Mouse (Mus musculus): ENCODE measurements around the gene Hk1. TPM values are rescaled to one million over a fixed set of nuclear protein-coding genes. Genes with fewer than 3 reads are reported as not detected.

Hk1 gene
- polyA plus RNA-seq (2014; fragmentation: Nextera tagmentation; extraction: Ambion mirVana) = 97.0 and 157 TPM in 2 replicates

- 77% methylated on average over 1 of the region's 1 CpGs for WGBS (ENCODE audit: insufficient replicate concordance)
- ATAC-seq (replicated peaks; ENCODE audit: insufficient number of reproducible peaks, low FRiP score, low TSS enrichment) = no peak
- no peak within 1 kb of the TSS for H3K4me2 ChIP-seq
- no peaks in the 10 kb centered on the region for H3K27me3 ChIP-seq (ENCODE audit: control insufficient read depth, insufficient read depth, low read length)
- no peak within 1 kb of the TSS for H3K4me3 ChIP-seq (ENCODE audit: low read depth, low read length)
- H3K9ac ChIP-seq (ENCODE audit: low read depth, low read length) = no peak within 1 kb of the TSS
- no peaks in the 10 kb centered on the region for H3K4me1 ChIP-seq (ENCODE audit: control insufficient read depth, insufficient read depth, low read length)
- H3K27ac ChIP-seq (ENCODE audit: low read depth, low read length) = no peak within 1 kb of the TSS
- no peaks in the 10 kb centered on the region for H3K36me3 ChIP-seq (ENCODE audit: control insufficient read depth, insufficient read depth, low read length)
- H3K9me3 ChIP-seq (replicated peaks; ENCODE audit: control insufficient read depth, low read length) = no peaks in the 10 kb centered on the region
These were observed at the start of gene Hk1 for GRCm38 (mm10) chr10:62379808-62380207. Gene Hk1, minus strand, starts transcription at chr10:62379908.

DNA sequence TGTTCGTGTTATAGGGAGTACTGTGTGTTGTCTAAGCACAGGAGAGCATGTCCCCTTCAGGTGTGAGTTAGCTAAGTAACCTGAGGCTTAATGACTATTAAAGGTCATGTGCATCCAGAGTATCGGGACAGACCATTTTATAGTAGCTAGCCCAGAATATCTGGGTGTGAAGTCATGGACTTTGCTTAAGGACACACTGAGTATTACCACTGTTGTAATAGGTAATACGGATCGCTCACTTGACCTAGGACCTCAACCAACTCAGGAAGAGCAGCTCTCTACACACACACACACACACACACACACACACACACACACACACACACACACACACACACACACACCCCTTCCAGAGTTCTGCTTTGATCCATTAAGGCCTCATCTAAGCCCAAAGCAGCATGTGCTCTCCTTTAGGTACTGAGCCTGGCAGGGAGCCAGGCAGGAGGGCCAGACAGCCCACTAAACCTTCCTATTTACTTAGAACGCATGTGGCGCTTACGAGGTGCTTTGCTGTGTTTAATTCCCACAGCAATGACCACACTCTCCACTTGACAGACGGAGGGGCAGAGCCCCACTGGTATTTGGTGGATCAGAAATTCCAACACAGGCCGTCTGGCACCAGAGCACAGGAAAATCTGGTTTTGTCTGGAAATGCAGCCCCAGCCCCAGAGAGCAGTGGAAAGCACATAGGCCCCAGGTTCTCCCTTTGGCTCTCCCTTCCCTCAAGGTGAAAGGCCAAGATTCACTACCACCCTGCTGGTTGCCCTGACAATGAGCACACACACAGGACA, 45.6 kb upstream of the Hk1 start:
- Histone ChIP-seq H3K36me3 (ENCODE audit: control insufficient read depth, insufficient read depth, low read length) (peaks cover 21% of the 10 kb centered on the region), H3K9me3 (replicated peaks; ENCODE audit: control insufficient read depth, low read length) (no peaks in the 10 kb centered on the region), H3K27me3 (ENCODE audit: control insufficient read depth, insufficient read depth, low read length) (no peaks in the 10 kb centered on the region), H3K4me1 (ENCODE audit: control insufficient read depth, insufficient read depth, low read length) (peaks cover 5% of the 10 kb centered on the region), H3K27ac (ENCODE audit: low read depth, low read length) (no peak overlapping the region), H3K4me3 (ENCODE audit: low read depth, low read length) (no peak overlapping the region), H3K4me2 (no peak overlapping the region), H3K9ac (ENCODE audit: low read depth, low read length) (no peak overlapping the region)
- 45% methylated on average over 9 of the region's 9 CpGs for WGBS (ENCODE audit: insufficient replicate concordance)
- ATAC-seq (replicated peaks; ENCODE audit: insufficient number of reproducible peaks, low FRiP score, low TSS enrichment) = no peak

DNA sequence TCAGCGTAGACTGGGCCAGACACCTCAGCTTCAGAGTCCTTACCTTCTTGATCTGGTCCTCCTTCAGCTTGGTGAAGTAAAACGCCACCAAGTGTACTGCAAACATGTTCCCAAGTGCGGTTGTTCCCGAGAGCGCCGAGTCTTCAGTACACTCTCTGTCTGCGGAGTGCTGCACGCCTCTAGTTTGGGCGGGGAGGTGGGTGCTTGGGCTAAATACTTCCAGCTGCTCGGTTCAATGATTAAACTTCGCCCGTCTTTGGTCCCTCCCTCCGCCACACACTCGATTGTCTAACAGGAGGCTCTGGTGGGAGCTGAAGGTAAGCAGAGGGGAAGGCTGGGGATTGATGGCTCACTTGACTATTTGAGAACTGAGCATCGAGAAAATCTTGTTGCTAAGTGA, 42.5 kb upstream of the Hk1 start, which contains the start of gene Hkdc1:
Hkdc1 (minus strand) TSS at position 237 of the 400 bp plus-strand sequence.
- H3K4me2 ChIP-seq = no peak within 1 kb of the TSS
- H3K36me3 ChIP-seq (ENCODE audit: control insufficient read depth, insufficient read depth, low read length) = no peaks in the 10 kb centered on the region
- no peaks in the 10 kb centered on the region for H3K27me3 ChIP-seq (ENCODE audit: control insufficient read depth, insufficient read depth, low read length)
- H3K4me1 ChIP-seq (ENCODE audit: control insufficient read depth, insufficient read depth, low read length) = peaks cover 5% of the 10 kb centered on the region
- WGBS (ENCODE audit: insufficient replicate concordance) = 56% methylated on average over 15 of the region's 15 CpGs
- H3K4me3 ChIP-seq (ENCODE audit: low read depth, low read length) = no peak within 1 kb of the TSS
- H3K9ac ChIP-seq (ENCODE audit: low read depth, low read length) = no peak within 1 kb of the TSS
- H3K27ac ChIP-seq (ENCODE audit: low read depth, low read length) = no peak within 1 kb of the TSS
- no peak for ATAC-seq (replicated peaks; ENCODE audit: insufficient number of reproducible peaks, low FRiP score, low TSS enrichment)
- H3K9me3 ChIP-seq (replicated peaks; ENCODE audit: control insufficient read depth, low read length) = no peaks in the 10 kb centered on the region

DNA sequence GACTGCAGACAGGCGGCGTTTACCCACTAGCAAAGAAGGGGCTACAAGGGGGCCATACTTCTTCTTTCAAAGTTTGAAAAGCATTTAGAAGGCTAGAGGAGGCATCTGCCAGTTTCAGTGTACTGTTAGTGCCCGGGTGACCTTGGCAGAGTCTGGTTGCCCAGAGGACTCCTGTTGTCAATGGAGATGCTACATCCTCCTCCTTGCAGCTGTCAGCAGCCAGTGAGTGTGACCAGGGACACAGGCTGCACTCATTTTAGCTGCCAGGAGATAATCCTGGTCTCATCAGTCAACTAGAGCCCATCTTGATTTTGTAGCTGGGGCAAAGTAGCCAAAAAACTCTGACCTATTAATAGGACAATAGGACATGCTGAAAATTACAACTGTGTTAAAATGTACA, 41.4 kb upstream of the Hk1 start:
- peaks cover 5% of the 10 kb centered on the region for H3K4me1 ChIP-seq (ENCODE audit: control insufficient read depth, insufficient read depth, low read length)
- H3K27me3 ChIP-seq (ENCODE audit: control insufficient read depth, insufficient read depth, low read length) = no peaks in the 10 kb centered on the region
- no peaks in the 10 kb centered on the region for H3K36me3 ChIP-seq (ENCODE audit: control insufficient read depth, insufficient read depth, low read length)
- no peak overlapping the region for H3K4me3 ChIP-seq (ENCODE audit: low read depth, low read length)
- 53% methylated on average over 3 of the region's 3 CpGs for WGBS (ENCODE audit: insufficient replicate concordance)
- H3K9ac ChIP-seq (ENCODE audit: low read depth, low read length) = no peak overlapping the region
- ATAC-seq (replicated peaks; ENCODE audit: insufficient number of reproducible peaks, low FRiP score, low TSS enrichment) = no peak
- peak overlapping the region; percentile 74 for H3K27ac ChIP-seq (ENCODE audit: low read depth, low read length)
- H3K4me2 ChIP-seq = 0 out of 2 replicates have a peak overlapping the region, but pooled peaks have one; percentile 16
- H3K9me3 ChIP-seq (replicated peaks; ENCODE audit: control insufficient read depth, low read length) = no peaks in the 10 kb centered on the region

- WGBS (ENCODE audit: insufficient replicate concordance) = 62% methylated on average over 6 of the region's 6 CpGs
- Histone ChIP-seq H3K27ac (ENCODE audit: low read depth, low read length) (peak overlapping the region; percentile 74), H3K4me3 (ENCODE audit: low read depth, low read length) (no peak overlapping the region), H3K27me3 (ENCODE audit: control insufficient read depth, insufficient read depth, low read length) (no peaks in the 10 kb centered on the region), H3K4me2 (no peak overlapping the region), H3K9ac (ENCODE audit: low read depth, low read length) (no peak overlapping the region), H3K9me3 (replicated peaks; ENCODE audit: control insufficient read depth, low read length) (no peaks in the 10 kb centered on the region), H3K4me1 (ENCODE audit: control insufficient read depth, insufficient read depth, low read length) (peaks cover 5% of the 10 kb centered on the region), H3K36me3 (ENCODE audit: control insufficient read depth, insufficient read depth, low read length) (no peaks in the 10 kb centered on the region)
- no peak for ATAC-seq (replicated peaks; ENCODE audit: insufficient number of reproducible peaks, low FRiP score, low TSS enrichment)
These were observed 40.7 kb upstream of the Hk1 start for GRCm38 (mm10) chr10:62420399-62420798.

DNA sequence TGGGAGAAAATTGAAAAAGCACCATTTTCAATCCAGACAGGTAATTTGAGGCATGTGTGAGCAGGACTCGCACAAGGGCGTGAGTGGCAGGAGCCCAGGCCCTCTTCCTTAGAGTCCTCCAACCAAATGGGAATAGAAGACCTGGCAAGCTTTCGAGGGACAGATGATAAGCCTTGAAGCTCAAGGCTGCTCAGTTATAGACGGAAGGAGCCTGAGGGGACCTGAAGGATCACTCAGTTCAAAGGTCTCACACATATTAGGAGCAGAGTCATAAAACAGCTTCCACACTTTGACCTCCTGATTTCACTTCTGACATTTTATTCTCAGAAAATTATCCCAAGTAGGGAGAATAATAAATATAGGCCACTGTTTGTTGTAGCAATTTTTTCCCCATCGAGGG, 39.7 kb upstream of the Hk1 start:
- no peak overlapping the region for H3K27ac ChIP-seq (ENCODE audit: low read depth, low read length)
- H3K4me2 ChIP-seq = no peak overlapping the region
- H3K4me3 ChIP-seq (ENCODE audit: low read depth, low read length) = no peak overlapping the region
- H3K9me3 ChIP-seq (replicated peaks; ENCODE audit: control insufficient read depth, low read length) = no peaks in the 10 kb centered on the region
- no peak for ATAC-seq (replicated peaks; ENCODE audit: insufficient number of reproducible peaks, low FRiP score, low TSS enrichment)
- no peaks in the 10 kb centered on the region for H3K36me3 ChIP-seq (ENCODE audit: control insufficient read depth, insufficient read depth, low read length)
- H3K9ac ChIP-seq (ENCODE audit: low read depth, low read length) = no peak overlapping the region
- WGBS (ENCODE audit: insufficient replicate concordance) = 69% methylated on average over 5 of the region's 5 CpGs
- no peaks in the 10 kb centered on the region for H3K27me3 ChIP-seq (ENCODE audit: control insufficient read depth, insufficient read depth, low read length)
- peaks cover 8% of the 10 kb centered on the region for H3K4me1 ChIP-seq (ENCODE audit: control insufficient read depth, insufficient read depth, low read length)

DNA sequence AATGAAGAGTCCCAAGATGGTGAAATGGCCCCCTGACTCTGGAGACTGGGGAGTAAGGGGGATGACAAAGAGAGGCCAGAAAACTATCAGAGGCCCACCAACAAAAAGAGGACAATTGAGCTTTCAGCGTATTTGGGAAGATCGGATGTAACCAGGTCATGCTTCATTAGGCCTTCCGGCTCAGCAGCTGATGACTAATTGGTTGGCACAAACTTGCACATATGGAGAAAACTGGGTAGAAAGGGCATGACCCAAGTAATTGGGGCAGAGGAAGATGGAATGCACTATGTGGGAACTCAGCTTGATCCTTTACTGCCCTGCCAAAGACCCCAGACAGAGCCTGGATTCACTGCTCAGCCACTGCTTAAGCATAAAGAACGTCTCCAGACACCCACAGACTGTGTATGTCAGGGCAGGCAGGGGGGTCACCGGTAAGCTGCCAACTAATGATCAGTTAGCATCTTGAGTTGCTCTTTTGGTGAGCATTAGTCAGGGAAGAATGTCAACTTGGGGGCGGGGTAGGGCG, 39.2 kb upstream of the Hk1 start:
- H3K36me3 ChIP-seq (ENCODE audit: control insufficient read depth, insufficient read depth, low read length) = no peaks in the 10 kb centered on the region
- ATAC-seq (replicated peaks; ENCODE audit: insufficient number of reproducible peaks, low FRiP score, low TSS enrichment) = no peak
- no peak overlapping the region for H3K4me3 ChIP-seq (ENCODE audit: low read depth, low read length)
- H3K9ac ChIP-seq (ENCODE audit: low read depth, low read length) = no peak overlapping the region
- H3K9me3 ChIP-seq (replicated peaks; ENCODE audit: control insufficient read depth, low read length) = no peaks in the 10 kb centered on the region
- H3K27me3 ChIP-seq (ENCODE audit: control insufficient read depth, insufficient read depth, low read length) = no peaks in the 10 kb centered on the region
- WGBS (ENCODE audit: insufficient replicate concordance) = 83% methylated on average over 7 of the region's 7 CpGs
- peaks cover 12% of the 10 kb centered on the region for H3K4me1 ChIP-seq (ENCODE audit: control insufficient read depth, insufficient read depth, low read length)
- no peak overlapping the region for H3K27ac ChIP-seq (ENCODE audit: low read depth, low read length)
- H3K4me2 ChIP-seq = no peak overlapping the region

DNA sequence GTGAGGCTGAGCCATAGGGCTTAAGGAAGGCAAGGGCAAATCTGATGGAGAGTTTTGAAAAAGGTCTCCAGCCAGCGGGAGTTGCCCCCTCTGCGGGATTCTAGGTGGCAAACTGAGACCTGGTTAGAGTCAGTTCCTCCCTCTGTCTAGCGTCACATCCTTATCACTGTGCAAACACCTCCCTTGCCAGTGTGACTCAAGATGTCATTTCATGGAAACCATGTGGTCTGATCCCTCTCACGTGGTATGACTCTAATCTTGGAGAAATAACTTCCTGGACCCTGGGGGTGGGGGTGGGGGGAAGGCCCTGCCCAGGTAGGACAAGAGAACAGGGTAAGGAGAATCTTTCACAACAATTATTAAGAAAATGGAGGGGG, 33.9 kb upstream of the Hk1 start:
- Histone ChIP-seq H3K9ac (ENCODE audit: low read depth, low read length) (no peak overlapping the region), H3K4me1 (ENCODE audit: control insufficient read depth, insufficient read depth, low read length) (peaks cover 14% of the 10 kb centered on the region), H3K27me3 (ENCODE audit: control insufficient read depth, insufficient read depth, low read length) (peaks cover 2% of the 10 kb centered on the region; the same call in 1 of the 2 replicates), H3K4me2 (no peak overlapping the region), H3K27ac (ENCODE audit: low read depth, low read length) (no peak overlapping the region), H3K36me3 (ENCODE audit: control insufficient read depth, insufficient read depth, low read length) (no peaks in the 10 kb centered on the region), H3K4me3 (ENCODE audit: low read depth, low read length) (no peak overlapping the region), H3K9me3 (replicated peaks; ENCODE audit: control insufficient read depth, low read length) (no peaks in the 10 kb centered on the region)
- 0 out of 2 replicates have a peak, but pooled peaks have one; percentile 50 for ATAC-seq (replicated peaks; ENCODE audit: insufficient number of reproducible peaks, low FRiP score, low TSS enrichment)
- WGBS (ENCODE audit: insufficient replicate concordance) = 1% methylated on average over 4 of the region's 4 CpGs

Data from heart, embryonic 11.5 days (tissue).